Mouse (Mus musculus) c-Kit-positive CD71-negative TER-119-negative erythroid progenitor cells, embryonic 14.5 days (primary cell): ENCODE data around the gene Trpv2.

Source experiments
- DNase-seq: peaks from one replicate; pipeline ENCODE4 v3.0.0-alpha.2; 2013; ENCODE audit warnings: low read depth

Gene Trpv2

GRCm38 (mm10) chr11:62573959-62574702, at the start of gene Trpv2:
Gene Trpv2 (plus strand): TSS chr11:62574486.
- no peak for DNase-seq

- DNase-seq: no peak
These were observed 37.2 kb upstream of the Trpv2 start for GRCm38 (mm10) chr11:62537089-62537488.

- no peak for DNase-seq
These were observed 36.7 kb upstream of the Trpv2 start for GRCm38 (mm10) chr11:62537590-62537989.

DNA sequence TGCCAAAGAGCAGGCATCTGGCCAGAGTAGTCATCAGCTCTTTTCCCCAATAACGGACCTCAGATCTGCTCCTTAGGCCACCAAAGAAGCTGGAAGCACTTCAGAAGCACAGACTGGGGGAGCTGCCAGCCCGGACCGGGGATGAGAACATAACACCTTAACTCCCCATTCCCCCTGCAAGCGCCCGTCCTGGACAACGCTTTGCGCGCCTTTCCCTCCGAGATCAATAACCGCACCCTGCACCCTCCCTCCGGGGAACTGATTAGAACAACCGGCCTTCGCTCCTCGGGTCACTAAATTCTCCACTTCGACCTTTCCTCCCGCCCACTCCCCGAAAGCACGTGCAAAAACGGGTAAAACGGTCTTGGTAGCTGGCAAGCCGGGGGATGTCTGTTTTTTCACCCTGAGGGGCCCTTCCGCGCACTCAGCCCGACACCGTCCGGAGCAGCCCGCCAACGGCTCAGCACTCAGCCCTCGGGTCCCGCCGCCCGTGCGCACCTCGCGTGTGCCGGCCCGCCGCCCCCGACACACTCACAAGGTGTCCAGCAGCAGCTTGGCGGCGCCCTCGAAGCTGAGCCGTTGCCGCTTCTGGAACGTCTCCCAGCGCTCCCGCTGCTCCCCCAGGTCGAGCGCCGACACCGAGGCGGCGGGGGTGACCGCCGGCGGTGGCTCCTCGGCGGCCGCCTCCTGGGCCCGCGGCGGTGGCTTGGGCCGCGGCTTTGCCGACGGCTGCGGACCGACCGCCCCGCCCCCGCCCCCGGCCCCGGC, 35.8 kb upstream of the Trpv2 start:
- DNase-seq: no peak

DNA sequence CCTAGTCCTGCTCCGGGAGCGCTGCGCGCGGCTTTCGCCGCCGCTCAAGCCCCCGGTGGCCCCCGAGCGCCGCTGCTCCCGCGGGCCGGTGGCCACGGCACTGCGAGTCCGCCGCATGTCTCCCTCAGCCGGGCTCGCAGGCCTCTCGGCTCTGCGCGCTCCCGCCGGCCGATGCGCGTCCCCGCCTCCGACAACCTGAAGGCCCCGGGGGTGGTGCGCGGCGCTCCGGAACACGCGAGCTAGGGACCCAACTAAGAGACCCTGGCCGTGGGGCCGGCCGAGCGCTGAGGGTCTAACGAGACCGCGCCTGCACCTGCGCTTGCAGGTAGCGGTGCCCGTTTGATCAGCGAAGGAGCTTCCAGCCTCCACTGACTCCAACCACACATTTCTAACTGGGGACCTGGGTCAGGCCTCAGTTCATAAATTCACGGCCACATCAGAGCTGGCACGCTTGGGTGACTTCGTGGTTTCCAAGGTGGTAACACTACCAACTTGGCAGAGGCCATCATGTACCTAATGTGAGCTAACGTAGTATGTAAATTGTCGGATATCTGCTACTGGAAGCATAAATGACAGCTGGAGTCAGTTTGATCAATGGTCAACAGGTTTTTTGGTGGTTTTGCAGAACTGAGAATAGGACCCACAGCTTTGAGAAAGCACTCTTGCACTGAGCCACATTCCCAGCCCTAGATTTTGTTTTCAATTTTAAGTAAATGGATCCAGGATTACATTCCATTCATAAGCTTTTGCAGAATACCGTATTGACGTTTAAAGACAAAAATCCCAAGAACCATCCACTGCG, 35.0 kb upstream of the Trpv2 start, which contains the start of gene Cenpv:
Gene Cenpv (minus strand): TSS at position 173 of the 802 bp plus-strand sequence.
- DNase-seq: no peak

GRCm38 (mm10) chr11:62540167-62540566, 34.1 kb upstream of the Trpv2 start:
- no peak for DNase-seq

DNA sequence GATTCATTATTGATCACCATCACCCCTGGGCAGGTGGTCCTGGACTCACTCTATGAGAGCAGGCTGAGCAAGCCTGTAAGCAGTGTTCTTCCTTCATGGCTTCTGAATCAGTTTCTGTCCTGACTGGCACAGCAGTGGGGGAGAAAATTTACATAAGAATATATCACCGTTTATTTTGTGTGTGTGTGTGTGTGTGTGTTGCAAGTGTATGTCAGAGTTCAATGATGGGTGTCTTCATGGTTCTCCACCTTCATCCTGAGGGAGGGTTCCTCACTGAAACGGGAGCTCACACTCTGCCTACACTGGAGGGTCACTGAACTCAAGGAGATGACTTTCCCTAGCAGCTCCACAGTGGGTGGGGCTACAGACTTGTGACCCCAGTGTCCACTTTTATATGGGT, 33.3 kb upstream of the Trpv2 start:
- no peak for DNase-seq

DNA sequence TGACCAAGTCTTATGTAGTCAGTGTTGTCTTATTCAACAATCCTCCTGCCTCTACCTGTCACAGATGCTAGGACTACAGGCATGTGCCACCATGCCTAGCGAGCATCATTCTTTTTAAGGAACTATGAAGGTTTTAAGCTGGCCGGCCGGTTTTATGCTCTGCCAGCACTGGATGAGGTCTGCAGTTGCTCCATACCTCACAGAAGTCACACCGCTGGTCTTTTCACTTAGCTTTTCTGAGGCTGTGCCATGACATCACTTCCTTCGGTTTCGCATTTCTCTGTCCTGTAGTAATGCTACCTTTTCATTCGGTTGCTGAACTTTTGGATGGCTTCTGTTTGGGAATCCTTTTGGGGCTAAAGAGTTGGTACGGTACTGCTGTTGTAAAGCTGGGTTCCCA, 32.7 kb upstream of the Trpv2 start:
- DNase-seq: no peak

DNA sequence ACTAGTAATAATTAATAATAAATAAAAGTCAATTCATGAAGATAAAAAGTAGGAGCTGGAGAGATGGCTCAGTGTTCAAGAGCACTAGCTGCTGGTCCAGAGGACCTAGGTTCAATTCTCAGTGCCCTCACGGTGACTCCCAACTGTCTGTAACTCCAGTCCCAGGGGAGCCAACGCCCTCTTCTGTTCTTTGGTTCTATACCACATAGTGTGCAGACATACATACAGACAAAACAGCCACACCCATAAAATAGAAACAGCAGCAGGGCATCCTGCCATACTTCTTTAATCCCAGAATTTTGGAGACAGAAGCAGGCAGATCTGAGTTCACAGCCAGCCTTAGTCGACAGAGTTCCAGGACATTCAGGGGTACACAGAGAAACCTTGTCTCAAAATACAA, 30.3 kb upstream of the Trpv2 start:
- no peak for DNase-seq

GRCm38 (mm10) chr11:62549782-62550181, 24.5 kb upstream of the Trpv2 start:
- DNase-seq: no peak

DNA sequence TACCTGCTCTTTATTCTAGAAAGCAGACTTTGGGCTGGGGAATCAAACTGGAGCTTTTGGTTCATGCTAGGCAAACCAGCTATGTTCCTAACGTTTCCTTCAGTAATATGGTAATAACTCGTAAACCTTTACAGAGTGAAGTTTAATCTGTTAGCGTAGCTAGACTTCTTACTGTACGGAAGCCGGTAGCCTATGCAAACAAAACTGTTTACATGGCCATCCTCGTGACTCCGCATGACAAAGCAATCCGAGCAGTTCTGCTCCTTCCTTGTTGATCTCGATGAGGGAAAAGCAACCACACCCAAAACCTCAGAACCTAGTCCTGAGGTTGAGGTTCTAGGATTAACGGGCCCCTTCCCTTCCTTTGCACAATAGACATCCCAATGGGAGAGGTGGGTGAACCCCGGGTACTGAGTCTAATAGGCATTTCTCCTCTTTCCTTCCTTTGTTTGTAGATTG, 24.0 kb upstream of the Trpv2 start:
- no peak for DNase-seq

GRCm38 (mm10) chr11:62550727-62551225, 23.5 kb upstream of the Trpv2 start, which contains the start of gene Ubb:
Gene Ubb (plus strand): TSS chr11:62551171.
- DNase-seq: peak; percentile 99

- peak; percentile 77 for DNase-seq
These were observed 22.8 kb upstream of the Trpv2 start for GRCm38 (mm10) chr11:62551226-62552119.

- DNase-seq: no peak
These were observed 21.1 kb upstream of the Trpv2 start for GRCm38 (mm10) chr11:62553186-62553585.

GRCm38 (mm10) chr11:62553633-62554032, 20.7 kb upstream of the Trpv2 start:
- DNase-seq: no peak

- DNase-seq: no peak
These were observed 20.0 kb upstream of the Trpv2 start for GRCm38 (mm10) chr11:62554163-62554855.

DNA sequence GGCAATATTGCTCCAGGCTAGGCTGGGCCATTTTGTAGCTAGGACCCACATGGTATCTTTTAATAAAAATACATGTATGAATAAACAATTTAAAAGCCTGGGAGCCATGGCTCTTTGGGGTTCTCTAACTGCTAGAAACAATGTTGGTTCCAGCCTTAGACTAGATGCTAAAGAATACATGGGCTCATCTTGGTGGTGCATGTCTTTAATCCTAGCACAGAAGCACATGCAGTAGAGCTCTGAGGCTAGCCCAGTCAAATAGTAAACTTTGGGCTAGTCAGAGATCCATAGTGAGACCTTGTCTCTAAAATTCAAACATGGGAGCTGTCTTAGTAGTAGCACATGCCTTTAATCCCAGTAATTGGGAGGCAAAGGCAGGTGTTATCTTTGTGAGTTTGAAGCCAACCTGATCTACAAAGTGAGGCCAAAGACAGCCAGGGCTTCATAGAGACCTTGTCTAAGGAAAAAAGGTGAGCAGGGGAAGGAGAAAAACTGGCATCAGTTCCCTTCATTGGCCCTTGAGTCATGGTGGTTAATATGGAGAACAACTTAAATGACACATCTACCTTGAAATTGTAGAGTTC, 19.3 kb upstream of the Trpv2 start:
- no peak for DNase-seq

DNA sequence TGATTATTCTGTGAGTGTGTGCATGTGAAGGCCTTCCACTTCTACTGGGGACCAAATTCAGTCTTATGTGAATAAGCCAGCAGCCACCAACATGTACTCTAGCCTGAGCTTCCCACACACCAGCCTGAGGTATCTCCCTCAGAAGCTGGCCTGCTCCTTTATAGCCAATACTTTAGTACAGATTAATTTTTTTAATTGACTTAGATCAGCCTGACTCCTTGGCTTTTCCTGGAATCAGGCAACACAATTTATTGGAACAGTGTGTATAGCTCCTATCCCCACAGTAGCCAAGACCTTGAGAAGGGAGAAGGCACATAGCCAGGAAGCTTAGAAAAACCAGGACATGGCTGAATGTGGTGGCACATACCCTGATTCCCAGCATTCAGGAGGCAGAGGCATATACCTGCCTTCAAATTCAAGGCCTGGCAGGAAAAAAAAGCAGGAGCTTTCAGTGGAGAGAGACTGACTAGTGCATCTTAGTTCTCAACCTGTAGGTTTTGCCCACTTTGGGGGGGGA, 18.3 kb upstream of the Trpv2 start:
- no peak for DNase-seq

GRCm38 (mm10) chr11:62557205-62557604, 17.1 kb upstream of the Trpv2 start:
- DNase-seq: no peak

- no peak for DNase-seq
These were observed 16.1 kb upstream of the Trpv2 start for GRCm38 (mm10) chr11:62558152-62558551.
